Mouse (Mus musculus): ENCODE data around the gene Gzmb.
A peak's percentile ranks its signal among the peaks of the same experiment; 100 is the strongest.
"Not testable (repeated sequence)": the region's sequence is repeated elsewhere in the genome, so short reads cannot be mapped to it uniquely, and the experiment has no call there.

The Gzmb gene

DNA sequence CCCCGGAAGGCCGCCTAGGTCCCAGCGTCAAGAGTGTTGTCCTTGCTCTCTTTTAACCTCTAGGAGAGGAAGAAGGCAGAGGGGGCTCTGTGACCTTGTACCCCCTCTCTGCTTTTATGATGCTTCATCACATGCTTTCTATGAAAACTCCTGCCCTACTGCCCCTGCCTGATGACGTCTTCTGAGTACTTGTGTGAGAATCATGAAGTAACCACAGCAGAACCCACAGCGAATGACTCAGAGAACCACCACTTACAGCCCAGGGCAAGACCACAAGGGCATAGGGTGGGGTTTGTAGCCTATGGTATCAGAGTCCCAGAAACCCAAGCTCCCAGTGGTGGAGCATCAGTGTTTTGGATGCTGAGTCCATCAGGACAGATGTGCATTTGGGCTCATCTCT is at the start of gene Gzmb:
TSS of gene Gzmb (minus strand) at position 108 of the 400 bp plus-strand sequence.
- no peak for DNase-seq (ENCODE audit: low spot score in 2 of 2)

DNA sequence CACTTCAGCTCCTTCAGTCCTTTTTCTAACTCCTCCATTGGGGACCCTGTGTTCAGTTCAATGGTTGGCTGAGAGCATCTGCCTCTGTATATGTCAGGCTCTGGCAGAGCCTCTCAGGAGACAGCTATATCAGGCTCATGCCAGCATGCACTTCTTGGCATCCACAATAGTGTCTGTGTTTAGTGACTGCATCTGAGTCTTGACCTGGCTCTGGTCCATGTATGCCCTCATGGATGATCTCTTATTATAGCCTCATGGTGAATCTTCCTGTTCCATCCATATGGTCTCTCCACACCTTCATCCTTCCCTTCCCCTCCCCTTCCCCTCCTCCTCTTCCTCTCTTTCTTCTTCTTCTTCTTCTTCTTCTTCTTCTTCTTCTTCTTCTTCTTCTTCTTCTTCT is 49.7 kb upstream of the Gzmb start:
- not testable (repeated sequence) for DNase-seq (ENCODE audit: low spot score in 2 of 2)

DNA sequence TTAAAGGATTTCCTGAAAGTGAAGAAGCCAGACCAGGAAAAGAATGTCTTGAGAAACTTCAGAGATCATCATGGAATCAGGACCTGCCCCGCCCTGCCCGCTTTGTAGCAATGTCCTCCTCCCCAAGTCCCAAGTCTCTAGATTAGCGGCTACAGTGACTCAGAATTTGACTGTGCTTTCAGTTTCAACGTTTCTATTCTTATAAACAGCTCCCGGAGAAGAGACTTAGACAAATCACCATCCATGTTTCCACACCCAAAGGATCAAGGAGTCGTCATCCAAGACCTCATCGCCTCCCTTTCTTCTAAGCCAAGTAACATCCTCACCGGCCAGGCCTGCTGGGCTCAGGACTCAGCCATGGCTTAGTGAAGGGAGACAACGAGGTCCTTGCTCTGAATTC is 48.2 kb upstream of the Gzmb start:
- DNase-seq (ENCODE audit: low spot score in 2 of 2): peak in 1 of 2 experiments; percentile 3

DNA sequence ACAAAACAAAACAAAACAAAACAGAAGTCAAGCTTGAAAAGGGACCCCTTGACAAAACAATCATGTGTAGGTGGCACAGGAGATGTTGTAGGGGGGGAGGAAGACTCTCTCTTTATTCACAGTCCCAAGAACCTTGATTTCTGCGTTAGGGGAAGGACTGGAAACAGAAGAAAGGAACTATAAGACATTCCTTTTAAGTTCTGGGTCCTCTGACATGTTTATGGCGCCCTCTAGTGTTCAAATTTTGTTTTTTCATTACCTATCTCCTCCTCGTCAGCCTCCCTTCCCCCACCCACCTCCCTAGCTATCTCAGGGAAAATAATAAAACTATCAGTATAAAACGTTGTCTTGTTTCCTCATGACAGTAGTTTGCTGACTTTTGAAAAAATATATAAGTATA is 42.1 kb upstream of the Gzmb start:
- no peak for DNase-seq (ENCODE audit: low spot score in 2 of 2)

DNA sequence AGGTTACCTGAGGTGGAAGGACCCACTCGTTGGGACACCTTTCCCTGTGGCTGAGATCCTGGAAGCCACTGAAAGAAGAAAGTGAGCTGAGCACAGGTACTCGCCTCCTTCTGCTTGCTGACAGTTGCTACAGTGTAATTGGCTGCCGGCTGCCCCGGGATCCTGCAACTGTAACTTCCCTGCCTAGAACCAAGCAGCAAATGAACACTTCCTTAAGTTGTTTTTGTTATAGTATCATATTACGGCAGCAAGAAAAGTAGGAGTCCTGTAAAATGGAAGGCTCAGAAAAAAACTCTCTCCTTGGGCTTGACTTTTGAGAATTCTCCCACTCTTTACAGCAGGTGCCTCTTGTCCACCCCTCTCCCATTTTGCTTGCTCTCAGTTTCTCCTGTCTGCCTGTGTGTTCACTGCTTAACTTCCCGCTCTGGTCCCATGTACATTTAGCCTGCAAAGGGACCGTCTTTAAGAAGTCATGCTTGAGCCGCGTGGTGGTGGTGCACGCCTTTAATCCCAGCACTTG is 41.5 kb upstream of the Gzmb start:
- no peak for DNase-seq (ENCODE audit: low spot score in 2 of 2)

DNA sequence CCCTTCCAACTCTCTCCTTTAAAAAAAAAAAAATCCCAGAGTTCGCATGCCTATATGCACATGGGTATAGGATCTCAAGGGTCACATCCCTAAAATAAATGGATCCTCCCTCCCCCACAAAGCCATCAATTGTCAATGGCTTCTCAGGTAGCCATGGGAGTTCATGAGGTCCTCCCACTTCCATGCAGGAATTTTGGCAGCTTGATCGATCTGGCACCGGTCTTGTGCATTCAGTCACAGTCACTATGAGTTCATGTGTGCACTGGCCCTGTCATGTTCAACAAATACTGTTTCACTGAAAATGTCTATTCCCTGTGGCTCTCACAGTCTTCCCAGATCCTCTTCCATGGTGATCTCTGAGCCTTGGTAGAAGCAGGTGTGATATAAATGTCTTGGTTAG is 40.0 kb upstream of the Gzmb start:
- DNase-seq (ENCODE audit: low spot score in 2 of 2): no peak

DNA sequence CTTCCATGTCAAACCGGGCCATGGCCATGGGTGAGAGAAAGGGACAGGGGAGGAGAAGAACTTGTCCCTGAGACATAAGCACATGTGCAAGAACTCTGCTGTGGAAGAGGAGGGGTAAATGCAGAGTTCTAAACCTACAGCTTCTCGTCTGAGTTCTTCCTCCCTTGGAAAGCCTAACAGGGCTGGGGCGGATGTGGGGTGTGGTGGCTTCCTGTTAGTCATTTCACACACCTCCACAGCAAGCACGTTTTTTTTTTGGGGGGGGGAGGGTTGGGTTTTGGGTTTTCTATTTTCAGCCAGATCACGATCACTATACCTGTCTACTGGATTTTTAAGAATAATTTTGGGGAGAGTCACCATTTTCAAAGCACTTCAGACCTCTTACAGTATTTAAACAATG is 34.7 kb upstream of the Gzmb start:
- no peak for DNase-seq (ENCODE audit: low spot score in 2 of 2)

DNA sequence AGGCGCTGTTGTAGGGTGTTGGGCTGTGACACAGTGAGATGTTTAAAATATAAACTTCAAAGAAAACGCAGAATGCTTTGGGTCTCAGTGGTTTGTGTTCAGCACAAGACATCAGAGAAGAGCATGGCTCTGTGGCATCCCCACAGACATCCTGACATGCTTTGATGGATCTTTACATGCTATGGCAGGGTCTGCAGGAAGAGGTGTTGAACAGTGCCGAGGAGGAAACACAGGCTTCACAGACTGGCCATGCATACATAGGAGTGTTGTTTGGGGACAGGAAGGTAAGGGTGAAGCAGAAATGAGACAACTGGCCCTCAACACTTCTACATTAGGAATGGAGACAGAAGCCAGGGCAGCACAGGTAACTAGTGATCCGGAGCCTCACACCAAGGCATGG is 34.0 kb upstream of the Gzmb start:
- no peak for DNase-seq (ENCODE audit: low spot score in 2 of 2)

DNA sequence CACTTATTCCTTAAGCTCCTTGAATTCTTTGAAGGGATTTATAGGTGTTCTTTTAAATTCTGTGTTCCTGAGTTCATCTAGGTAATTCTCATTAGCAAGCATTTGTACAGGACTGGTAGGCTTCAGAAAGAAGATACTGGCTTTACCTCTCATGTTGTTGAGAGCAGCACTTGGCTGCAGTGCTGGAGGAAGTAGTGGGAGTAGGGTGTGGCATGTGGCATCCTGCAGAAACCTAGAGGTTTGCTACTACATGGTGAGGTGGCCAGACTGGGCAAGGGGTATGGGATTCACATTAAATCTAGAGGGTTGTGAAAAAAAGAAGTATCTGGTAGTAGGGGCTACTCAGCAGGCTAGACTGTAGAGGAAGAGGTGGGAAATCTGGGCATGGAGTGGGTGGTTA is 31.1 kb upstream of the Gzmb start:
- DNase-seq (ENCODE audit: low spot score in 2 of 2): no peak

DNA sequence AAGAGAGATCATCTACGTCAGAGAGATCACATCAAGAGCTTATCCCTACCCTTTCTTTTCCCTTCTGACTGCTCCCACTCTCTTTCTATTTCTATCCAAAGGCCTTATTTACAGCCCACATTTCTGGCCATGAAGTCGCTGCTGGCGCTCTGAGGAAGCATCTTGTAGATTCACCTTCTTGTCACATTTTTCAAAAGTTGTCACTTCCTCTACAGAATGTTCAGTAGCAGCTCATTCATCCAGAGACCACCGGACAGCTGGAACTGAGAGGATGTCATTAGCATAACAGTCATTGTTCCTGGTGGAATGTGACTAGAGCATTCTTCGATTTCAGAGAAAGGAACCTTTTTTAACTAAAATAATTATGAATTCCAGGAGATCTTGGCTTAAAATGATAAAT is 26.6 kb upstream of the Gzmb start:
- DNase-seq (ENCODE audit: low spot score in 2 of 2): no peak

DNA sequence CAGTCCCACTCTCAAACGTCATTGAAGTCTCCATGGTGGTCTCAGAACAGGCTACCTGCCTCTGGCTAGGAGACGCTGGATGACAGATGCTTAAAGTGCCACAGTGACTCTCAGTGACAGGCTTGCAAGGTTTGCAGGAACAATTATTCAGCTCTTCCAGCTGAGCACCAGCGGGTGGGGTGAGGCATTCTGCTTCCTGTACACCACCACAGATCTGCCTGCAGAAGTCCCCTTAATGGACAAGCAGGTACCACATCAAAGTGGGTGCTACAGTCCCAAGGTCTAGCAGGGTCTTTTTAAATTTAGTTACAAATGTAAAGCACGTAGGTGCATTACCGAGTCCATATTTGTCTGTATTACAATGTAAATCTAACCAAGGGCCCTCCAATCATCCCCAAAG is 25.7 kb upstream of the Gzmb start:
- no peak for DNase-seq (ENCODE audit: low spot score in 2 of 2)

DNA sequence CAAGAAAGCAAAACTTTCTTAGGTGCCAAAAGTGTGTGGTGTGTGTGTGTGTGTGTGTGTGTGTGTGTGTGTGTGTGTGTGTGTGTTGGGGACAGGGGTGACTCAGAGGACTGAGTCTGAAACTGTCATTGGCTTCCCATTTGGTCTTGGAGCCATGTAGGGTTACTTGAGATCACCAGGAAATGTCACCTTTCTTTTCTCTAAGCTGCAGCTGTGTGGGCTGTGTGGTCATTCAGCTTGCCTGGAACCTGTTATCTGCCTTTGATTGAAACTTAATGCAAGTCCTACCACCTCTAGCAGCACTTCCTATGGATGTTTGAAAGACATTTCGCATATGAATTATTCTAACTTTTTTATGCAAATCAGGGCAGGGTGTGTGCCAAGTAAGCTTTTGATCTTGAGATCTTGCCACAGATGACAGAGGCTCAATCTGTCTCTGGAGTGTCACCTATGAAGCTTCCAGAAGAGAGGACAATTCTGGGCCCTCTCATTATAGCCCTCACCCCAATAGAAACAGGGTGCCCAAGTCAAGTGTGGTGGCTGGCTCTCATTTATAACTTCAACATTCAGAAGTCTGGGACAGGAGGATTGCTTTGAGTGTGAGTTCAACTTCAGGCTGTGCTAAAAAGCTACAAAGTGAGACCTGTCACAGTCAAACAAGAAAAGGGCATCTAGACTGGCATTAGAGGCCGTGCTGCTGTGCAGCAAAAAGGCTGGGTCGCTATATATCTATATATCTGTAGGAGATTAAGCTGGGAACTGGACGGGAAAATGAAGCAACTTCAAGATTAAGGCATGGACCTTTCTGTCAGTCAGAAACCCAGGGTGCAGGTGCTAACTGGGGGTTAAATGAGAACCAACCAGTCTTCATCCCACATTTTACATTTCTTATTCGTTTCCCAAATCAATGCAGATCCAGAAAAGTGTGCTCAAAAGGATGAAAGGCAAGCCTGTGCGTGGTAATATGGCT is 22.6 kb upstream of the Gzmb start:
- no peak for DNase-seq (ENCODE audit: low spot score in 2 of 2)

DNA sequence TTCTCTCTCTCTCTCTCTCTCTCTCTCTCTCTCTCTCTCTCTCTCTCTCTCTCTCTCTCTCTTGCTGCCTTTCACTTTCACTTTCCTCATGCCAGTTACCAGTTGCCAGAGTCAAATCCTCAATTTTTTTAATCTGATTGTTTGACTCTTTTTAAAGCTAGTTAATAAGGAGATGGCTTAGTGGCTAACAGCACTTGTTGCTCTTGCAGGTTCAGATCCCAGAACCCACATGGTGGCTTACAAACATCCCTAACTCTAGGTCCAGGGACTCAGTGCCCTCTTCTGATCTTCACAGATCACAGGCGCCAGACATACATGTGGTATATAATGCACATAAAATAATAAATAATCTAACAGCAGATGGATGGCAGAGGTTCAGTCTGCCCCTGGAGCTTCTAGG is 21.8 kb upstream of the Gzmb start:
- DNase-seq (ENCODE audit: low spot score in 2 of 2): no peak

DNA sequence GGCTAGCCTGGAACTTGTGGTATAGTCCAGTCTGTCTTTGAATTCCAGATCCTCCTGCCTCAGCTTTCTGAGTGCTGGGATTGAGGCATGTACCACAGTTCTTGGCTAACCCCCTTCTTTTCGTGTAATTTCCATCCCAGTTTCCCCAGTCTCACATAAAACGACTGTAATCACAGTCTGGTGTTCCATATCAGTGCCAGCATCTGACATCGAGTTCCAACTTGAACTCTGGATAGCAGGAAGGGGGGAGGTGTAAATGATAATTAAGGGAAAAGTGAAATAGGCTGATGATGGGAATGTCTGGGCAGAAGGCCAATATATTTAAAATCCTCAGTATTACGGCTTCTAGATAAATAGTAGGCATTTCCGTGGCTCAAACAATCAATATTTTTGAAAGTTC is 19.0 kb upstream of the Gzmb start:
- DNase-seq (ENCODE audit: low spot score in 2 of 2): no peak

DNA sequence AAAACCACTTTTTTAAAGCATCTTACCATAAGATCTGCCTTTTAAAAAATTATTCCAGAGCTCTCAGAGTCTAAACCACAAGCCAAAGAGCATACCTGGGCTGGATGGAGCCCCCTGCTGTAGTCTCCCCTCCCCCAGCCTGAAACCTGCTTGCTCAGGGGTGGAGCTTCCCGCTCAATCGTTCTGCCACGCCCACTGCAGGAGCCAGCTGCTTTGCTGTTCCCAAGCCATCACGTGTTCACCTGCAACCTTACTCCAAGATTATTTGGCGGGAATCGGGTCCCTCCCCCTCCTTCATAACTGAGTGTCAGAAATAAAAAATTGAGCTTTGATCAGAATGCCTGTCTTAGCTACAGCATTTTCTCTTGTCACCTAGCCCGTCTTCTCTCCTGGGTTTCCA is 16.6 kb upstream of the Gzmb start:
- DNase-seq (ENCODE audit: low spot score in 2 of 2): not testable (repeated sequence)

DNA sequence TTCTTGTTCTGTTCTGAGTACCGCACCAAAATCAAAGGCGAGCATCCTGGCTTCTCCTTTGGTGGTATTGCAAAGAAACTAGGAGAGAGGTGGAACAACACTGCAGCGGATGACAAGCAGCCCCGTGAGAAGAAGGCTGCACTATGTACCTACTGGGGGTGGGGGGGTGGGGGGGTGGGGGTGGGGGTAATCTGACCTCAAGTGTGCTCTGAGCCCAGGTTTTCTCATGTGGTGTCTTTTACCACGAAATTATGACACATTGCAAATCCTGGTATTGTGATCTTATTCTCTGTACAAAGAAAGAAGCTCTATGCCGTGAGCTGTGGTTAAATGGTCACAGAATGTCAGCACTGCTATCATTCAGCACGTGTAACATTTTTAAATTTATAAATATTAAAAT is 14.0 kb upstream of the Gzmb start:
- not testable (repeated sequence) for DNase-seq (ENCODE audit: low spot score in 2 of 2)

DNA sequence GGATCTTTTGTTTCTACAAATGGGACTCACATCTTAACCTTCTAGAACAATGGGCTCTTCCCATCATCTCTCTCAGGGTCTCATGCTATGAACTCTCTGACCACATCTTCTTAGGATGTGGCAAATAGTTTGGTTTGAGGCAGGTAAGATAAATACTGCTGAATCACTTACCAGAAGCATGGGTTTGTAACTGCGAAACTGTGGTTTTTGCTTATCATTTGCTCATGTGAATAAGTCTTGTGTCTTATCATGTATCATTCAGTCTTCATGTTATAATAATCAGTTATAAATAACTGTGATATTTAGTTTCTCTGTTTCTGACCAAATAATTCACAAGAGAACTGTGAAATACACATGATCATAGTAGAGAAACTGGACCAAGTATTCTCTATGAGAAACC is 4.0 kb upstream of the Gzmb start:
- DNase-seq (ENCODE audit: low spot score in 2 of 2): no peak

DNA sequence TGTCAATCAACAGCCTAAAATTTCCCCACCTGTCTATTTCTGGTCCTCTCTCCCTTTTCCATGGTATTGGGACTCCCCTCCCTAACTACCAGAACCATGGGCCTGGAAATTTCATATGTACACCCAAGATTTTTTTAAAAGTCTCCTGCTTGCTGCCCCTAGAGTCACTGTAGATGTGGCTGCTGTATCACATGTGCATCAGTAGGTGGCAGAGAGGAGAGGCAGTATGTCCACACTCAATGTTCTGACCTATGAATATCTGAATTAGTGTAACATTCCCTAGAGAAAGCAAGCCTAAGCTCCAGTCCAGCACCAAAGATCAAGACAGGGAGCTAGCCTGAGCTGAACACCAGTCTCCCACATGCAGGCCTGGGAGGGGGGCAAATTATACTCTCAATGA is 21.7 kb downstream of the Gzmb start:
- DNase-seq (ENCODE audit: low spot score in 2 of 2): no peak

DNA sequence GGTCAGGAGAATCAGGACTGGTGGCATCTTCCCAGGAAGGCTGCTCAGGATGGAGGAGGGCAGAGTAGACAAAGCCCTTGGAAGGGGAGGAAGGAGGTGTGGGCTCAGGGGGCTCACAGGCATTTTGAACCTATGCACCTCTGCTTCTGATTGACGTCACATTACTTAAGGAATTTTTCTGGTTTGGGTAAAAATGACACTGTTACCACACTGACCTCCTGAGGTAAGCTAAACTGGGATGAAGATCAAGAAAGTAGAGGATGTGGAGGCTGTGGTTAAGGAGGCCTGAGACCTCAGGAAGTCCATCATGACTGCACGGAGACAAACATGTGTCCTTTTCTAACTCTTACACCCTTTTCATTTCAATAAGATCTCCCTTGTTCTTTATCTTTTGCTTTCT is 27.5 kb downstream of the Gzmb start, which contains the start of gene Gzmc:
TSS of gene Gzmc (minus strand) at position 101 of the 400 bp plus-strand sequence.
- DNase-seq (ENCODE audit: low spot score in 2 of 2): no peak

DNA sequence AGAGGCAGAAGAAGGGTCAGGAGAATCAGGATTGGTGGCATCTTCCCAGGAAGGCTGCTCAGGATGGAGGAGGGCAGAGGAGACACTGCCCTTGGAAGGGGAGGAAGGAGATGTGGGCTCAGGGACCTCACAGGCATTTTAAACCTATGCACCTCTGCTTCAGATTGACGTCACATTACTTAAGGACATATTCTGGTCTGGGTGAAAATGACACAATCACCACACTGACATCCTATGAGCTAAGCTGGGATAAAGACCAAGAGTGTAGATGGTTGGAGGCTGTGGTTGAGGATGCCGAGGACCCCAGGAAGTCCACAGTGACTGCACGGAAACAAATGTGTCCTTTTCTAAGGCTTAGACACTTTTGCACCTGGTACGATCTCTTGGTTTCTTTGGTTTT is 50.7 kb downstream of the Gzmb start, which contains the start of gene Gzmf:
TSS of gene Gzmf (minus strand) at position 101 of the 400 bp plus-strand sequence.
- DNase-seq (ENCODE audit: low spot score in 2 of 2): no peak
